Mouse (Mus musculus) thymus, adult 2 months (tissue): ENCODE results near the gene Ttc23.

Experiments used
- CTCF ChIP-seq: fragments of 200-500 bp; IDR thresholded peaks from 2 replicates; pipeline ENCODE4 v1.5.1; 2012; ENCODE audit warnings: mild to moderate bottlenecking, control low read depth, low read length, moderate library complexity, borderline replicate concordance; ENCODE audit not compliant: control insufficient read depth, poor library complexity, insufficient read depth; ENCODE audit errors: extremely low read depth
- POLR2A ChIP-seq: fragments of 200-500 bp; IDR thresholded peaks from 2 replicates; pipeline ENCODE4 v1.6.1; 2012; ENCODE audit warnings: mild to moderate bottlenecking, low read length, control low read depth, moderate library complexity; ENCODE audit not compliant: control insufficient read depth, poor library complexity, insufficient read depth; ENCODE audit errors: extremely low read depth

GRCm38 (mm10) chr7:67634210-67634609 lies 13.0 kb upstream of the Ttc23 start:
- TF ChIP-seq POLR2A (no peak), CTCF (no peak)
